Mouse (Mus musculus) heart, embryonic 14.5 days (tissue): ENCODE measurements around the gene Cep41. TPM values are rescaled to one million over a fixed set of nuclear protein-coding genes. Genes with fewer than 3 reads are reported as not detected.

Source experiments
- ATAC-seq: fragments of 200-750 bp; cut with Nextera tagmentation; 2 replicates; pipeline ENCODE4 v1.8.0; 2017; ENCODE audit warnings: low read depth, moderate TSS enrichment; ENCODE audit not compliant: insufficient number of reproducible peaks, insufficient read depth, low FRiP score
- H3K27ac ChIP-seq, 2 experiments: fragments of 200-500 bp in 1 of 2; fragments of 300-500 bp in 1 of 2; sonication (generic) in 1 of 2; replicated peaks in 1 of 2; 2 replicates each; pipeline ENCODE4 v1.5.1; 2012 to 2014; ENCODE audit warnings: low read depth in 2 of 2, low read length in 2 of 2, control low read depth in 1 of 2, mild to moderate bottlenecking in 1 of 2, mixed read lengths in 1 of 2; ENCODE audit not compliant: control insufficient read depth in 1 of 2, insufficient read depth in 1 of 2
- H3K27me3 ChIP-seq: fragments of 300-500 bp; sonication (generic); 2 replicates; pipeline ENCODE4 v1.6.1; 2014; ENCODE audit warnings: mild to moderate bottlenecking, low read length, control low read depth; ENCODE audit not compliant: control insufficient read depth, insufficient read depth
- H3K36me3 ChIP-seq: fragments of 300-500 bp; sonication (generic); 2 replicates; pipeline ENCODE4 v1.6.1; 2014; ENCODE audit warnings: mild to moderate bottlenecking, control low read depth, low read length, mixed read lengths; ENCODE audit not compliant: control insufficient read depth, insufficient read depth
- H3K4me1 ChIP-seq, 2 experiments: fragments of 200-500 bp in 1 of 2; fragments of 300-500 bp in 1 of 2; sonication (generic) in 1 of 2; 2 replicates each; pipeline ENCODE4 v1.6.1; 2012 to 2014; ENCODE audit warnings: low read length in 2 of 2, control low read depth in 1 of 2, mixed read lengths in 1 of 2; ENCODE audit not compliant: control insufficient read depth in 2 of 2, insufficient read depth in 2 of 2
- H3K4me2 ChIP-seq: fragments of 300-500 bp; sonication (generic); 2 replicates; pipeline ENCODE4 v1.6.1; 2014; ENCODE audit warnings: mild to moderate bottlenecking, low read length
- H3K4me3 ChIP-seq, 2 experiments: fragments of 200-500 bp in 1 of 2; fragments of 300-500 bp in 1 of 2; sonication (generic) in 1 of 2; 2 replicates each; pipeline ENCODE4 v1.5.1; 2012 to 2014; ENCODE audit warnings: low read length in 2 of 2, mild to moderate bottlenecking in 2 of 2, control low read depth in 1 of 2, low read depth in 1 of 2, moderate library complexity in 1 of 2; ENCODE audit not compliant: control insufficient read depth in 1 of 2, insufficient read depth in 1 of 2
- H3K9ac ChIP-seq: fragments of 300-500 bp; sonication (generic); 2 replicates; pipeline ENCODE4 v1.6.1; 2014; ENCODE audit warnings: mild to moderate bottlenecking, low read length
- H3K9me3 ChIP-seq: fragments of 300-500 bp; sonication (generic); 2 replicates; pipeline ENCODE4 v1.6.1; 2016; ENCODE audit warnings: low read length, control low read depth; ENCODE audit not compliant: control insufficient read depth
- WGBS: fragments of 180-500 bp; shearing (Covaris S2); extraction: QIAGEN DNeasy Blood & Tissue Kit; methylation state at CpG from one replicate; pipeline ENCODE4 v1.1.7; 2014; 5-methylcytosine and 5-hydroxymethylcytosine counted together
- polyA plus RNA-seq: library from polyadenylated mRNA; unstranded; fragments of >200 nt; fragmentation: Nextera tagmentation; extraction: Ambion mirVana; gene quantifications from 2 replicates; pipeline ENCODE4 v1.2.1, GENCODE M21; 2014

Gene Cep41
- polyA plus RNA-seq, 1 experiment from 2014 or later = 9.6 TPM

DNA sequence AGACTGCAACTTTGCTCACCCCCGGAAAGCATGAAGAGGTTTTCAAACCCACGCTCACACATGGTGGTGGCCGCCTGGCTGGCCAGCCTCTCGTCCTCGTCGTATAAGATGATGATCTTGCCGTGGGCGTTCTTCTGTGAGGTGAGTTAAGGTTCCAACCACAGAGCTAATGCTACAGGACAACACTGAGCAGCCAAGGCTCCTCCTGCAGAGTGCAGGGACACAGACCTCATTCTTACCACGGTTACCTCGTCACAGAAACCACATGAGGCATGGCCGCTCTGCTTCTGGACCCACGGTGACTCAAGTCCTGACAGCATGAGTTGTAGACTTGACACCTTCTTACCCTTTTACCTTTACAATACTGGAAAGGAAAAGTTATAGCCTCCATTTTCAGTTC, 36.3 kb downstream of the Cep41 start:
- Histone ChIP-seq H3K9ac (no peak overlapping the region), H3K27me3 (no peaks in the 10 kb centered on the region), H3K27ac (no peak overlapping the region), H3K36me3 (0 out of 2 replicates have a peak, but pooled peaks cover 3% of the 10 kb centered on the region), H3K4me3 (no peak overlapping the region), H3K9me3 (no peaks in the 10 kb centered on the region), H3K4me1 (peaks cover 3 to 7% of the 10 kb centered on the region in 2 experiments), H3K4me2 (no peak overlapping the region)
- no peak for ATAC-seq
- WGBS = 91% methylated on average over 12 of the region's 12 CpGs

DNA sequence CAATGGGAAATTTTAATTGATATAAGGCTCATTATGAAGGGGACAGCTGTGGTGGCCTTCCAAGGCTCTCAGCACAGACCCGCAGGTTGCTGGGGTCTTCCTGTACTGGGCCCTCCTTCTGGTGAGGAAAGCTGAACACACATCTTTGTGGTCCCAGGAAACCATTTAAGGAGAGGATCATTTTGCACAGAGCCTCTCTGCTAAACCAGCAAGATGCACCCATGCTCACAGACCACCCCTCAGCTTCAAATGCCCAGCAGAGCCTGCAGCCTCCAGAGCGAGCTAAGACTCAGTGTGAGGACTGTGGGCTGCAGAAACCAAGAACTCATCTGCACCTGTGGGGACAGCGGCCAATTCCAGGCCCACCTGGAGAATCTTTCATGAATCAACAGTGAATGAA, 38.6 kb downstream of the Cep41 start:
- 89% methylated on average over 3 of the region's 3 CpGs for WGBS
- no peak for ATAC-seq
- Histone ChIP-seq H3K27me3 (no peaks in the 10 kb centered on the region), H3K4me3 (no peak overlapping the region), H3K4me1 (peaks cover 4 to 7% of the 10 kb centered on the region in 2 experiments), H3K36me3 (0 out of 2 replicates have a peak, but pooled peaks cover 3% of the 10 kb centered on the region), H3K27ac (0 out of 4 replicates have a peak overlapping the region, but pooled peaks of 1 of the 2 experiments have one; percentile 11), H3K9me3 (no peaks in the 10 kb centered on the region), H3K4me2 (no peak overlapping the region), H3K9ac (no peak overlapping the region)

DNA sequence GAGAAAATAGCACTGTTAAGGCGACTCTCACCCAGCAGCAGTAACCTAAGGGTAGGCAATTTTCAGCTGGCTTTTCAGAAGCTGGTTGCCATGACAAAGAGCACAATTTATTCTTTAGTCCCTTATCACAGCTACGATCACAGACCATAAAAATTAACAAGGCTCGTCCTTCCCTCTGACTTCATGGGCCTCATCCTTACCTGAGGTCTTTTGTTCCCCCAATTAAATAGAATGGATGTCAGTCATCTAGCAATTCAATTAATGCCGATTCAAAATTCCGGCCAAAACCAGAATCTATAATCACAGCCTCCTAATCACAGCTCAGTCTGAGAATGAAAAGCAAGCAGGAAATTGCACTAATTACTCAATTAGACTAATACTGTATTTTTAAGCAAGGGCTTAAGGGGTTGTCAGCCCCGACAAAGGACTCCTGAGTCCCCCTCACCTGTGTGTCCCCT, 39.1 kb downstream of the Cep41 start:
- Histone ChIP-seq H3K4me1 (peaks cover 9 to 12% of the 10 kb centered on the region in 2 experiments), H3K9ac (no peak overlapping the region), H3K36me3 (0 out of 2 replicates have a peak, but pooled peaks cover 3% of the 10 kb centered on the region), H3K9me3 (no peaks in the 10 kb centered on the region), H3K27me3 (no peaks in the 10 kb centered on the region), H3K4me3 (no peak overlapping the region), H3K27ac (0 out of 4 replicates have a peak overlapping the region, but pooled peaks of 1 of the 2 experiments have one; percentile 57), H3K4me2 (no peak overlapping the region)
- ATAC-seq = no peak
- 81% methylated on average over 6 of the region's 6 CpGs for WGBS

DNA sequence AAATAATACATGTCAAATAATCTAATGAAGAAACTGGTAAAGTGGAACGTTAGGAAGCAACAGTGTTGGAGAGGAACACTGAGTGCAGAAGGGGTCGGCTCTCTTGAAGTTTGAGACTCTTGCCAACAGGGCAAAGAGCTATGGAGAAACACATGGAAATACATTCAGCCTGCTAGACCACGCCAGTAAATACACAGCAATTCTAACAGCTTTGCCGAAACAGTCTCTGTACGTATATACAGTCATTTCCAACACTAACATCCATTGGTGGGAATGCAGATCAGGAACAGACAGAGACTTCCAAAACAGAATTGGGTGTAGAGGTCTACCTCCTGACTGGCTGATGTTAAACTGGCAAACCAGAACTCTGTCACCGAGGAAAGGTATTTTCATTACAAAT, 40.0 kb downstream of the Cep41 start:
- H3K27me3 ChIP-seq = no peaks in the 10 kb centered on the region
- no peaks in the 10 kb centered on the region for H3K9me3 ChIP-seq
- no peak overlapping the region for H3K9ac ChIP-seq
- H3K4me2 ChIP-seq = no peak overlapping the region
- no peak overlapping the region for H3K4me3 ChIP-seq
- ATAC-seq = no peak
- H3K36me3 ChIP-seq = 0 out of 2 replicates have a peak, but pooled peaks cover 3% of the 10 kb centered on the region
- peak overlapping the region; percentile 57 to 76; a peak in 3 of 4 replicates for H3K27ac ChIP-seq
- 87% methylated on average over 6 of the region's 6 CpGs for WGBS
- H3K4me1 ChIP-seq = peaks cover 13% of the 10 kb centered on the region in 2 experiments

DNA sequence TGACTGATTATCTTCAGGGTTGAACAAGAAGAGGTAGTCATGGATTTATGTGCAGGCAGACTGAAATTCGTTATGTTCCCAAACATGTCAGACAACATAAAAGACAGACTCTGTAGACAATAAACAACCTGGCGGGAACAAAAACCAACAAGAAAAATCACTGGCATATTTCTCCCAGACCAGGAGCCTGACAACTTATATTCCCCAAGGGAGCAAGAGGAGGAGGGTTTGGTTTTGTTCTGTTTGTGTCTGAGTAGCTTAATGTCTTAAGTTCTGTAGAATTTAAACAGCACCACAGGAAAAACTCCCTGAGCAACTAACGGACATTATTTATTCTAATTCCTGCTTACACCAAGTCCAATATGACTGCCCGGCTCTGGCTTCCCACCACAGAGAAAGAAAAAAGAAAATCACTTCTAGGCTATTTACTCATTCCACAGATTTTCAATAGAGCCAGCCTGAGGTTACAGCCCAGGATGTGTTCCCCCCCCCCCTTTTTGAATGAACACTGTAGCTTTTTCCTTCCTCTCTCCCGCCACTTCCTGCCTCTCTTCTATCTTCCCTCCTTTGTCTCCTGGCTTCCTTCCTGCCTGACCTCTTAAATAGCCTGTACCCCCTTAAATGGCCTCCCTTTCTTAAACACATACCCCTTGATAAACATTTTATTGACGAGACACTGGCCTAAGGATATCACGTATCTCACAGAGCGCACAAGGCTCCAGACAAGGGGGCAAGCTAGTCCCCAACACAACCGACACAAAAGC, 40.9 kb downstream of the Cep41 start:
- WGBS = 63% methylated on average over 9 of the region's 9 CpGs
- no peak overlapping the region for H3K4me2 ChIP-seq
- H3K9ac ChIP-seq = no peak overlapping the region
- peaks cover 13% of the 10 kb centered on the region in 2 experiments for H3K4me1 ChIP-seq
- H3K27me3 ChIP-seq = no peaks in the 10 kb centered on the region
- 0 out of 2 replicates have a peak, but pooled peaks cover 3% of the 10 kb centered on the region for H3K36me3 ChIP-seq
- peak; percentile 38; the same call in 1 of the 2 replicates for ATAC-seq
- H3K4me3 ChIP-seq = no peak overlapping the region
- peak overlapping the region; percentile 57 to 76 for H3K27ac ChIP-seq
- no peaks in the 10 kb centered on the region for H3K9me3 ChIP-seq

DNA sequence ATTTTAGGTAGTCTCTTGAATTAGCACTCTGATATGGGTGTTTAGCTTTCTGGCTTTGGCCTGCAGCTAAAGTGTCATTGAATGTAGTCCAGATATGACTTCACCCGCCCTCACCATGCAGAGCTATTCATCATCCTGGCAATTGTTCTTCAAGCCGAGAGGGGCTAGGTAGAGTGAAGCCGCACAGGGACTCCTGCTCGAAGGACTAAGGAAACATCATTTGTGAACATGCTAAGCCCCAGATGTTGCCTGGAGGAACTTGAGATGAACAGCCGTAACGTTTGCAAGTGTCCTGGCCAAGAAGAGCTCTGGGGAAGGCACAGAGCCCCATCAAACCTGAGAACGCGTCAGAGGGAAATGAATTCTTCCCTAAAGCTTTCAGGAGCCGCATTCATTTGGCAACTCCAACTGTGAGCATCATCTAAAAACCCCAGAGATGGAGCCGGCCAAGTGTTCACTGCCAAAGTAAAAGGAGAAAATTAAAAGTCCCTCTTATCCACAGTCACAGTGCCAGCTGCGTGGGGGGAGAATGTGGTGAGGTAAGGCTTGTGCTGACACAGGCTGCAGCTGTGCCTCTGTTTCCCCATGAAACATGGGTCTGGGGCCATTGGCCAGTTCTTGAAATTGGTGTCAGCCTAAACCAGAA, 43.8 kb downstream of the Cep41 start:
- no peak overlapping the region for H3K4me3 ChIP-seq
- H3K4me2 ChIP-seq = no peak overlapping the region
- no peaks in the 10 kb centered on the region for H3K9me3 ChIP-seq
- no peak overlapping the region for H3K9ac ChIP-seq
- no peaks in the 10 kb centered on the region for H3K27me3 ChIP-seq
- H3K27ac ChIP-seq = 0 out of 4 replicates have a peak overlapping the region, but pooled peaks of 1 of the 2 experiments have one; percentile 12
- H3K4me1 ChIP-seq = peaks cover 8 to 9% of the 10 kb centered on the region in 2 experiments; a peak in 3 of 4 replicates
- ATAC-seq = no peak
- WGBS = 71% methylated on average over 11 of the region's 11 CpGs
- H3K36me3 ChIP-seq = no peaks in the 10 kb centered on the region

DNA sequence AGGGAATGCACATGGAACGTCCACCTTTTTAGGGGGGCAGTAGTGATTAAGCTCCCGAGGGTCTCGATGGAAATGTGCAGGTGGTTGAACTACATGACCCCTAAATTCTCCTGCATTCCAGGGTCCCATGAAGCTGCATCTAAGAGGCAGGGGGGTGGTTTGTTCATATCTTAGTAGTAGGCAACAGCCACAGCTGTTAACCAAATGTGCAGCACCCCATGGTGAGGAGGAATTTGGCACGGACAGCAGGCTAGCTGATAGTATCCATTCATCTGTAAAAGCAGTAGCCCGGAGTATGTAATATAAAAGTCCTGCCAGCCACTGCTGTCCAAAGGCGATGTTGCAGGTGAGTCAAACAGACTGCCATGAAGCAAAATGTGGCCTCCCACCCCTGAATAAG, 48.2 kb downstream of the Cep41 start:
- Histone ChIP-seq H3K4me2 (no peak overlapping the region), H3K9ac (no peak overlapping the region), H3K27ac (no peak overlapping the region), H3K4me1 (peaks cover 8 to 9% of the 10 kb centered on the region in 2 experiments; a peak in 3 of 4 replicates), H3K9me3 (no peaks in the 10 kb centered on the region), H3K36me3 (no peaks in the 10 kb centered on the region), H3K4me3 (no peak overlapping the region), H3K27me3 (no peaks in the 10 kb centered on the region)
- WGBS = 81% methylated on average over 6 of the region's 6 CpGs
- no peak for ATAC-seq
